Mouse (Mus musculus): ENCODE measurements around the gene Pipox.

Gene Pipox

DNA sequence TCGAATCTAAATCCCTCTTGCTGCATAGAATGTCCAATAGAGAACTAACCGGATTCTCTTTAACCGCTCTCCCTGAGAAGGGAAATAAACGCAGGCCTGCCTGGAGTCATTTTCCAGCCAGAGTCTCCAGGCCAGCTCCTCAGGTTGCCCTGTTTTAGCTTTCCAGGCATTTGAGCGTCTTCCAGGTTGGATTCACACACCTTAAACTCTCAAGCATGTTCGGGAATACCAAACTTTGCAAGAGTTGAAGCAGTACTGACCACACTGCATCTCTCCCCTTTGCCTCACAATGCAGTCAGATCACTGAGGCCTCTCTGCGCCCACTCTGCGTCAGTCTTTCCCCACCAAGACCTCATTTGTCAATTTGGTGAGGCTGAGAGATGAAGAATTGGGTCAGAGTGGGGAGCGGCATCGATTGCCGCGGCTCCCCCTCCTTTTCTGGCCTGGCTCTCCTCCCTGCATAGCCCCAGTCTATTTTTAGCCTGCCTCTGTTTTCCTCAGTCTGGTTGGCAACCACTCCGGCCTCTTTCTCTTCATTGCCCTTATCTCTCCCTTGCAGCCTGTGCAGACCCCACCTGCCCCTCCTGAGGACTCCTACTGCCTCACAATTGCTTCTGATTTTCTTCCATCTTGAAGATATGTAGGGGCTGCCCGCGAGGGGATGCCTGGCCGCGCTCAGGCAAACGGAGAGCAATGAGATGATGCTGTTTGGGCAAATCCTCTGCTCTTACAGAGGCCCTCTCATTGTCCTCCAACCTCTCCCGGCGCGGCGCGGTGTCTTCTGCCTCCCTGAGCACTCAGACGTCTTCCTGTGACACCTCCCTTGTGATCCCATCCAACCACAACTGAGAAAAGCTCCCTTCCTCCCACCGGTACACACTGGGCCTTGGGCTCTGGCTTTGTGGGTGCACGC lies 17.8 kb downstream of the Pipox start:
- no peak for DNase-seq (ENCODE audit: low spot score)

- no peak for DNase-seq (ENCODE audit: low spot score)
These were observed 18.6 kb downstream of the Pipox start for GRCm38 (mm10) chr11:77875269-77875668.

GRCm38 (mm10) chr11:77874685-77875231 lies 19.1 kb downstream of the Pipox start:
- no peak for DNase-seq (ENCODE audit: low spot score)

DNA sequence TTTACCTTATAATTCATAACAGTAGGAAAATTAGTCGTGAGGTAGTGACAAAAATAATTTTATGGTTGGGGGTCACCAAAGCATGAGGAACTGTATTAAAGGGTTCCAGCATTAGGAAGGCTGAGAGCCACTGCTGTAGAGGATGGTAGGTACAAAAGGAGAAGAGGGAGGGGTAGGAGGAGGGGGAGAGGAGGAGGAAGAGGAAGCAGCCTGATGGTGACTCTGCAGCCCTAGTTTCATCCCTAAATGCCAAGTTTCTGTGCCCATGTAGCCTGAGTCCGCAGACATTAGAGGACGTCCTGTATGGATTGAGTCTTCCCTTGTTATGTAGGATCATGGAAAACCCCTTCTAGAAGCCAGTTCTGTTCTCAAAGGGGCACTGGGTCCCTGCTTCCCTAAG lies 20.8 kb downstream of the Pipox start:
- DNase-seq (ENCODE audit: low spot score) = no peak

DNA sequence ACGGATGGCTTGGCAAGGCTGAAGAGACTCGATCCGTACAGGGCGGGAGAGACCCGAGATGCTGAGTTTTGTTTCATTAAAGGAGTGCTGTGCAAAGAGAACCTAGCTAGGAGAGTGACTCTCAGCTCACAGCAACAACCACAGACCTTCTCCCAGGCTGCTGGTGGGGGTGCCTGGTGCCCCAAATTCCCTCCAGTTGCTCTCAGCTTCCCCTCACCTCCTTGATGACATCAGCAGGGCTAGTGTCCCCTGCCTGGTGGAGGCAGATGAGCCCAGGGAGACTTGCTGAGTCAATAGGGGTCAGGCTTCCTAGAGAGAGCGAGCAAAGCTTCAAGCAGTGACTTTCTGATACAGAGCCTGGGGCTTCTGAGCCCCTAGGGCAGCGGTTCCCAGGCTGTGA lies 21.2 kb downstream of the Pipox start:
- no peak for DNase-seq (ENCODE audit: low spot score)

DNA sequence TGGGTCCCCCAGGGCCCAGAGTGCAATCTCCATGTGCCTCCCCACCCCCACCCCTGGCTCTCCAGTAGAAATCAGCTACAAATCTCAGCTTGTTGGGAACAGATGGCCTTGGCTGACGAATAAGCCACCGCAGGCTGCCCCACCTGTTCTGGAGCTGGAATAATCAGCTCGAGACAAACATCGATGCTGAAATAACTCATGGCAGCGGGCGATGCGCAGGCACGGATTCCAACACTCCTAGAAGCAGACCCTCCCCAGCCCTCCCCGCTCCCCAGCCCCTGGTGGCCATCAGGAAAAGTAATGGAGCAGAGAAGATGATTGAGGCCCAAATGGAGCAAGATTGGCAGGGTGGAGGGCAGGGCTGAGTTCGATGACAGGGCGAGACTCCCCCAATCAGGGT lies 21.7 kb downstream of the Pipox start:
- DNase-seq (ENCODE audit: low spot score) = peak; percentile 83

DNA sequence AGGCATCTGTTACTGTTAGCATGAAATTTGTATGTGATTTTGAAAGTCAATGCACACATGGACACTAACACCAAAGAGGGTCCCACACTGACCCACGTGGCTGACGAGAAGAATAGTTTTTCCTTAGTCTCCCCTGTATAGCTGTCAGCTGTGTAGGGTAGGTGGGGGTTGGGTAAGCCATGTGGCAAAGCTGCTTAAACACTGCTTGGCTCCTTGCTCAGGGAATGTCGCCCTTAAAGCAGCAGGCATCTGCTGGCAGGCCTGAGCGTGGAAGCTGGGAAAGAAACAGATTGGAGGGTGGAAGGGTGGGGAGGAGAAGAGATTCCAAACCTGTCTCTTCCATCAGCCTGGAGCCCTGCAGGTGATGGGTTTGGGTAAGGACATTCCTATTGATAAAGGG lies 22.5 kb downstream of the Pipox start:
- DNase-seq (ENCODE audit: low spot score) = peak; percentile 82

- no peak for DNase-seq (ENCODE audit: low spot score)
These were observed 26.3 kb downstream of the Pipox start for GRCm38 (mm10) chr11:77867419-77868083.

DNA sequence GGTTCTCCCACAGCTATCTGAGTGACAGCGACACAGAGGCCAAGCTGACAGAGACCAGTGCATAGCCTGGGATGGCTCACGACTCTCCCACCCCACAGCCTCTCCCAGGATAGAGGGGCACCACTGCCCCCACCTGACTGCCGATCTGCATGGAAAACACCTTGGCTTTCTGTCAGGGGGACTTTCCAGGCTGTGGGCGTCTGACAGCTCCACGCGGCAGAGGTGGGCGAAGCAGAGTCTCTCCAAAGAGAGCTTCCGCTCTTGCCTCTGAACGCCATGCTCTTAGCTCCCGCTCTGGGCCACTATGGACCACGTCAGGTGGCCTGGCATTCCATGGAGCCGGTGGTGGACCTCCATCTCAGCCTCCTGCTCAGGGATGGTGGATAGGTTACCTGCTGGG lies 29.1 kb downstream of the Pipox start:
- no peak for DNase-seq (ENCODE audit: low spot score)

GRCm38 (mm10) chr11:77862887-77863286 lies 31.0 kb downstream of the Pipox start:
- no peak for DNase-seq (ENCODE audit: low spot score)

DNA sequence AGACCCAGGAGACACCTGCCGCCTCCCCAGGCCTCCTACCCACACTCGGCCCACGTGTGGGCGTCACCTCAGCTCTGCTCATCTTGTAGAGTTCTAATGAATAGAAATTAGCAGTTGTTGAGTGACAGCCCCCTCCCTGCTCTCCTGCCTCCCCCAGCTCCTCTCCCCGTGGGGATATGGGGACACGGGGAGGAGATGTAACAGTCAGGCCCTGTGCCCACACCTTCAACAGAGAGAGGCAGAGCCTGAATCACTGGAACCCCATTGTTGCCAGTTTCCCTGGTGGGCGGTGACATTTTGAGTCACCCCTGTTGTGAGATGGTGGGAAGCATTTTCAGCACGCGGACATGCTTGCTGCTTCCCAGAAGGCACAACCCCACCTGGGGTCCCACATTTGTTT lies 32.9 kb downstream of the Pipox start:
- no peak for DNase-seq (ENCODE audit: low spot score)

DNA sequence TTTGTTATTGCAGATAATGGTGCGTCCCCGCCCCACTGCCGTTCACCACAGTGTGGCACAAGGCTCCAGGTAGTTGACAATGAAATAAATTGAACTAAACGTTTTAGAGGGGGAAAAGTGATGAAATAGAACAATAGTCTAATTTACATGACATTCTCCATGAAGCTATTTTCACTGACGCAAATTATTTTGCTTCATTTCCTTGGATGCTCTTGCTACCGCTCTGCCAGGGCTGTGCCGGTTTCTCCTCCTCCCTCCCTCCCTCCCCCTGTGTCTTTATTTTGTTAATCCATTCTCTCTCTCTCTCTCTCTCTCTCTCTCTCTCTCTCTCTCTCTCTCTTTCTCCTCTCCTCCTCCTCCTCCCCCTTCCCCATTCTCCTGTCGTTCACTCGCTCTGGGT lies 35.3 kb downstream of the Pipox start:
- DNase-seq (ENCODE audit: low spot score) = no peak

DNA sequence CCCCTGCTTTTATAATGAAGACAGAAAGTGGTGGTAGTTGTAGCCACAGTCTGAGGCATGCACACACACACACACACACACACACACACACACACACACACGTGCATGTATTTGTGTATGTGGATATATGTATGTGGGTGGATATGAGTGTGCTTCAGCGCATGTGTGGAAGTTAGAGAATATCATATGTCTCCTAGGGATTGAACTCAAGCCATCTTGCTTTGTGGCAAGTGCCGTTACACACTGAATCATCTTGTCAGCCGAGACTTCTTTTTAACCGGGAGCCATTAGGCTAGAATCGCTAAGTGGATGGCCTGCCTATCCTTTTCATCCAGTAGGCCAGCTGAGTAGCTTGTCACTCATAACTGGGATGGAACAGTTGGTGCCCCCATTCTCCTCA lies 36.8 kb downstream of the Pipox start:
- DNase-seq (ENCODE audit: low spot score) = no peak

- no peak for DNase-seq (ENCODE audit: low spot score)
These were observed 38.5 kb downstream of the Pipox start for GRCm38 (mm10) chr11:77855396-77855795.

DNA sequence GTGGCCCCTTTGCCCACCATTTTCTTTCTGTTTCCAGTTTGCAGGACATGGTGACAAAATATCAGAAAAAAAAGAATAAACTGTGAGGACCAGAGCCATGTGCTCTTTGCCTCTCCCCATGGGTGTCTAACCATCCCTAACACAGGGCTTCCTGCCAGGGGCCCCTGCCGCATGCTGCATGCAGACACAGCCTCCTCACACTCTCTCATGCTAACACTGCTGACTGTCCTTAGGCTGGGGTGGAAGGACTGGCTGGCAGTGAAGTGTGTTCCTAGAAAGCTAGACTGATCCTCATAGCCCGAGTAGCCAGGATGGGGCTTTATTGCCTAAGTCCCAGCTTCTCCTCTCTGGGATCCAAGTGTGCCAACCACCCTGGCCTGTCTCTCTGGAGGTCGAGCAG lies 39.3 kb downstream of the Pipox start:
- no peak for DNase-seq (ENCODE audit: low spot score)

GRCm38 (mm10) chr11:77852941-77853668 lies 40.8 kb downstream of the Pipox start:
- DNase-seq (ENCODE audit: low spot score) = no peak

DNA sequence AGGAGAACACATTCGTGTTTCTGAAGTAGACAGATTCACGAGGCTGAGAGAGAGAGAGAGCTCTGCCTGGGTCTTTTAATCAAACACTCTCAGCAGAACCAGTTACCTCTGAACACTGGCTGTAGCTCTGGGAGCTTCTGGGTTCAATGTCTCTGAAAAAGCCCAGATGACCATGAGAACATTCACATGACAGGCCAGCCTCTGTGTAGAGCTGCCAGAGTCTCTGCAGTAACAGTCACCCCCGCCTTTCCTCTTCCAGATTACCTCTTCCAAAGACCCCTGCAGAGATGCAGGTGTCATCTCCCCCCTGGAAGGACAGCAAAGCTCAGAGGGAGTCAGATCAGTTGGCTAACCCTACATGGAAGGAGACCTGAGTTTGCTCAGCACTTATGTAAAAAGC lies 41.7 kb downstream of the Pipox start:
- DNase-seq (ENCODE audit: low spot score) = no peak

GRCm38 (mm10) chr11:77851483-77852010 lies 42.3 kb downstream of the Pipox start:
- no peak for DNase-seq (ENCODE audit: low spot score)

DNA sequence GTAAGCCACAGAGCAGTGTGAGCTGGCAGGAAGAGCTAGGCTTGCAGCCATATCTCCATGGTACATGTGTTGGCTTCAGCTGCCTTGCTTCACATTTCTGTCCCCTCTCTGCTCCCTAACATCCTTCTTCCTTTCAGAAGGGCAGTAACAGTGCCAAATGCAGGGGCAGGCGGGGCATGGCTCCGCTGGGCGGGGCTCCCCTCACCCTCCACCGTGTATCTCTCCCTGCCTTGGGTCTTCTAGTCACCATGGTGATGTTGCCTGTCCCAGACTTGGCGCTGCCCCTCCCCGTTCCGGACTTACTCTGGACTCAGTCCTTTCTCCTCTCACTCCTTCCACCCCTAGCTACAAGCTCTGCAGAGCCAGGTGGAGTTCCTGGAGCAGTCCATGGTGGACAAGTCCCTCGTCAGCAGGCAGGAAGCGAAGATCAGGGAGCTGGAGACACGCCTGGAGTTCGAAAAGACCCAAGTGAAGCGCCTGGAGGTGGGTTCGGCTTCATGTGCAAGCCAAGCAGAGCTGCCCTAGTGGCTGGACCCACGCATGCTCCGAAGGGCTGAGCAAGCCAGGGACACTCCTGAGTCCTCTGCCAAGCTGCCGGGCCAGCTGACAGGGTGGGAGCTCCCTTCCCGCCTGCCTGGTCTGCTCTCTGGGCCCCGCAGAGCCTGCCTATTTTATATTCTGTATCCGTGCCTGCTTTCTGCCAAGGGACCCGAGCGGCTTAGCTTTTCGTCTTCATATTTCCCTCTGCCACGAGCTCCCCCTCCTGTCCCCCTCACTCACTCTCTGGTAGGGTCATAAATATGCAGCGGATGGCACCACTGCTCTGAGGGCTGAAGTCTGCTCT lies 43.3 kb downstream of the Pipox start:
- peak; percentile 71 for DNase-seq (ENCODE audit: low spot score)

DNA sequence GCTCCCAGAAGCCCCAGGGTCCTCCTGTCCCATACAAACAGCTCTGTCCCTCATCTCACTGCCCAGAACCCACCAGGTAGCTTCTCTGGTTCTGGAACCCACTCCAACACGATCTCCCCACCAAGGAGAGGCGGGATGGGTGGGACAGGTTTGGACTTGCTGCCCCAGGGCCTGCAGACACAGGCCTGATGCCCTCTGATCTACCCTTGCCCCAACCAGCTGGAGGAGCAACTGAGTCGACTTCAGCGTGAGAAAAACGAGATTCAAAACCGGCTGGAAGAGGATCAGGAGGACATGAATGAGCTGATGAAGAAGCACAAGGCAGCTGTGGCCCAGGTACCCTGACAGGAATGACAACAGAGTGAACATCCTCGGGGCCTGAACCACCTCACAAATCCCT lies 44.7 kb downstream of the Pipox start:
- DNase-seq (ENCODE audit: low spot score) = no peak

DNA sequence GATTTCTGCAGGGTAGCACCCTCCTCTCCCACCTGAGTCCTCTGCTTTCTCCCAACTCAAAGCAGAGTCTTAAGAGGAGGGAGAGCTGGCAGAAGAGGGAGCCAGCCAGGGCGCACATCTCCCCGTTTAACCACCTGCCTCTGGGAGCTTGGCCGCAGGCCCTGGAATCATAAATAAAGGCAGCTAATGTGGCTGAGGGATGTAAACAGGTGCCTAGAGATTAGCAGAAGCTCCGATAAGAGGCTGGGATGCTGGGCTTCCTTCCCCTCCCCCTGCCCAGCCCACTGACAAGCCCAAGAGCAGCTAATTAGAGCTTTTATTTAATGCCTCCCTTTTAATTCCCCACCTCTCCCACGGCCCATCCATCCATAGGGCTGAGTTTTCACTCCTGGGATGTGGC lies 45.8 kb downstream of the Pipox start:
- DNase-seq (ENCODE audit: low spot score) = no peak
